Mouse (Mus musculus): ENCODE results near the gene March1. TPM values are rescaled to one million over a fixed set of nuclear protein-coding genes. Genes with fewer than 3 reads are reported as not detected.

The March1 gene
- total and polyA plus RNA-seq, 3 experiments: 0.04 TPM; not detected in 2

GRCm38 (mm10) chr8:66033651-66034050 lies 416.0 kb downstream of the March1 start:
- no peak for DNase-seq (ENCODE audit: low read depth, low spot score)
- Histone ChIP-seq H3K36me3 (ENCODE audit: control insufficient read depth in 1 of 2, insufficient read depth in 2 of 2, low read length in 2 of 2) (no peaks in the 10 kb centered on the region), H3K27me3 (ENCODE audit: control insufficient read depth in 1 of 2, insufficient read depth in 2 of 2, low read length in 2 of 2) (no peaks in the 10 kb centered on the region), H3K4me3 (ENCODE audit: control insufficient read depth in 1 of 2, insufficient read depth in 1 of 2, low read depth in 2 of 2, low read length in 2 of 2) (no peak overlapping the region), H3K27ac (ENCODE audit: control insufficient read depth, low read depth, low read length) (no peak overlapping the region), H3K9ac (ENCODE audit: control insufficient read depth, low read depth, low read length, poor library complexity, severe bottlenecking) (no peak overlapping the region), H3K9me3 (replicated peaks; ENCODE audit: insufficient read depth, low read length) (no peaks in the 10 kb centered on the region), H3K79me2 (ENCODE audit: control insufficient read depth, insufficient read depth, low read length, poor library complexity) (no peaks in the 10 kb centered on the region), H3K4me1 (ENCODE audit: control insufficient read depth in 1 of 2, insufficient read depth in 2 of 2, low read length in 2 of 2) (no peaks in the 10 kb centered on the region)
- TF ChIP-seq TBP (IDR thresholded peaks at IDR 0.05; ENCODE audit: low read depth, low read length) (no peak), POLR2AphosphoS2 (IDR thresholded peaks at IDR 0.05; ENCODE audit: low read length) (no peak), ZC3H11A (IDR thresholded peaks at IDR 0.05; ENCODE audit: low read depth, low read length) (no peak), GABPA (IDR thresholded peaks at IDR 0.05; ENCODE audit: low read depth, low read length) (no peak), ELF1 (IDR thresholded peaks at IDR 0.05; ENCODE audit: low read depth, low read length) (no peak)

- no peaks in the 10 kb centered on the region for H3K27me3 ChIP-seq (ENCODE audit: control insufficient read depth in 1 of 2, insufficient read depth in 2 of 2, low read length in 2 of 2)
- no peak for TF ChIP-seq ELF1 (IDR thresholded peaks at IDR 0.05; ENCODE audit: low read depth, low read length)
- no peak for TF ChIP-seq CHD2 (IDR thresholded peaks at IDR 0.05; ENCODE audit: low read length)
- H3K36me3 ChIP-seq (ENCODE audit: control insufficient read depth in 1 of 2, insufficient read depth in 2 of 2, low read length in 2 of 2): no peaks in the 10 kb centered on the region
- H3K4me3 ChIP-seq (ENCODE audit: control insufficient read depth in 1 of 2, insufficient read depth in 1 of 2, low read depth in 2 of 2, low read length in 2 of 2): no peak overlapping the region
- no peak for DNase-seq (ENCODE audit: low read depth, low spot score)
- H3K9me3 ChIP-seq (replicated peaks; ENCODE audit: insufficient read depth, low read length): no peaks in the 10 kb centered on the region
- no peaks in the 10 kb centered on the region for H3K79me2 ChIP-seq (ENCODE audit: control insufficient read depth, insufficient read depth, low read length, poor library complexity)
- no peak overlapping the region for H3K9ac ChIP-seq (ENCODE audit: control insufficient read depth, low read depth, low read length, poor library complexity, severe bottlenecking)
- no peaks in the 10 kb centered on the region for H3K4me1 ChIP-seq (ENCODE audit: control insufficient read depth in 1 of 2, insufficient read depth in 2 of 2, low read length in 2 of 2)
- no peak overlapping the region for H3K27ac ChIP-seq (ENCODE audit: control insufficient read depth, low read depth, low read length)
Observed at GRCm38 (mm10) chr8:66034429-66034828, 416.7 kb downstream of the March1 start.

- Histone ChIP-seq H3K27me3 (ENCODE audit: control insufficient read depth in 1 of 2, insufficient read depth in 2 of 2, low read length in 2 of 2) (no peaks in the 10 kb centered on the region), H3K9ac (ENCODE audit: control insufficient read depth, low read depth, low read length, poor library complexity, severe bottlenecking) (no peak overlapping the region), H3K27ac (ENCODE audit: control insufficient read depth, low read depth, low read length) (no peak overlapping the region), H3K79me2 (ENCODE audit: control insufficient read depth, insufficient read depth, low read length, poor library complexity) (no peaks in the 10 kb centered on the region), H3K9me3 (replicated peaks; ENCODE audit: insufficient read depth, low read length) (no peaks in the 10 kb centered on the region), H3K4me1 (ENCODE audit: control insufficient read depth in 1 of 2, insufficient read depth in 2 of 2, low read length in 2 of 2) (no peaks in the 10 kb centered on the region), H3K36me3 (ENCODE audit: control insufficient read depth in 1 of 2, insufficient read depth in 2 of 2, low read length in 2 of 2) (no peaks in the 10 kb centered on the region), H3K4me3 (ENCODE audit: control insufficient read depth in 1 of 2, insufficient read depth in 1 of 2, low read depth in 2 of 2, low read length in 2 of 2) (no peak overlapping the region)
- no peak for TF ChIP-seq BHLHE40 (IDR thresholded peaks at IDR 0.05; ENCODE audit: borderline replicate concordance, low read depth, low read length)
- DNase-seq (ENCODE audit: low read depth, low spot score): no peak
Observed at GRCm38 (mm10) chr8:66094152-66094551, 476.5 kb downstream of the March1 start.

- TF ChIP-seq MAFK (IDR thresholded peaks at IDR 0.05; ENCODE audit: borderline replicate concordance, low read depth, low read length) (no peak), CHD1 (IDR thresholded peaks at IDR 0.05; ENCODE audit: low read depth, low read length) (no peak), MYB (IDR thresholded peaks at IDR 0.05; ENCODE audit: low read depth, low read length) (no peak), ETS1 (IDR thresholded peaks at IDR 0.05; ENCODE audit: low read depth, low read length) (no peak), NELFE (IDR thresholded peaks at IDR 0.05; ENCODE audit: low read depth, low read length) (no peak), MAX (IDR thresholded peaks at IDR 0.05; ENCODE audit: low read length) (no peak), GABPA (IDR thresholded peaks at IDR 0.05; ENCODE audit: low read depth, low read length) (no peak), ZMIZ1 (IDR thresholded peaks at IDR 0.05; ENCODE audit: low read depth, low read length) (no peak), UBTF (IDR thresholded peaks at IDR 0.05; ENCODE audit: borderline replicate concordance, insufficient read depth, low read depth, low read length) (no peak), MYC (IDR thresholded peaks at IDR 0.05; ENCODE audit: low read depth, low read length) (no peak), GATA1 (IDR thresholded peaks at IDR 0.05; ENCODE audit: low read depth, low read length) (no peak), MXI1 (IDR thresholded peaks at IDR 0.05; ENCODE audit: low read depth, low read length) (no peak), RAD21 (IDR thresholded peaks at IDR 0.05; ENCODE audit: low read depth, low read length) (no peak), JUND (IDR thresholded peaks at IDR 0.05; ENCODE audit: low read depth, low read length) (no peak), MAZ (IDR thresholded peaks at IDR 0.05; ENCODE audit: low read depth, low read length) (no peak), RCOR1 (IDR thresholded peaks at IDR 0.05; ENCODE audit: low read depth, low read length) (no peak)
- H3K36me3 ChIP-seq (ENCODE audit: control insufficient read depth in 1 of 2, insufficient read depth in 2 of 2, low read length in 2 of 2): no peaks in the 10 kb centered on the region
- no peak overlapping the region for H3K4me3 ChIP-seq (ENCODE audit: control insufficient read depth in 1 of 2, insufficient read depth in 1 of 2, low read depth in 2 of 2, low read length in 2 of 2)
- H3K9me3 ChIP-seq (replicated peaks; ENCODE audit: insufficient read depth, low read length): no peaks in the 10 kb centered on the region
- no peak overlapping the region for H3K27ac ChIP-seq (ENCODE audit: control insufficient read depth, low read depth, low read length)
- no peaks in the 10 kb centered on the region for H3K27me3 ChIP-seq (ENCODE audit: control insufficient read depth in 1 of 2, insufficient read depth in 2 of 2, low read length in 2 of 2)
- H3K79me2 ChIP-seq (ENCODE audit: control insufficient read depth, insufficient read depth, low read length, poor library complexity): no peaks in the 10 kb centered on the region
- no peaks in the 10 kb centered on the region for H3K4me1 ChIP-seq (ENCODE audit: control insufficient read depth in 1 of 2, insufficient read depth in 2 of 2, low read length in 2 of 2)
- no peak for DNase-seq (ENCODE audit: low read depth, low spot score)
- no peak overlapping the region for H3K9ac ChIP-seq (ENCODE audit: control insufficient read depth, low read depth, low read length, poor library complexity, severe bottlenecking)
Observed at GRCm38 (mm10) chr8:66098148-66098547, 480.4 kb downstream of the March1 start.

Measured in MEL (cell line).